Mouse (Mus musculus) limb, embryonic 10.5 days (tissue): ENCODE data around the gene Cyp27a1. TPM values are rescaled to one million over a fixed set of nuclear protein-coding genes. Genes with fewer than 3 reads are reported as not detected.

Source experiments
- DNase-seq: peaks from one replicate; pipeline ENCODE4 v3.0.0-alpha.2; 2017; ENCODE audit warnings: low spot score
- H3K27ac ChIP-seq: fragments of 300-500 bp; sonication (generic); 2 replicates; pipeline ENCODE4 v1.5.1; 2016; ENCODE audit warnings: mild to moderate bottlenecking
- H3K27me3 ChIP-seq: fragments of 300-500 bp; sonication (generic); 2 replicates; pipeline ENCODE4 v1.6.1; 2016; ENCODE audit warnings: low read depth, mild to moderate bottlenecking; ENCODE audit not compliant: poor library complexity, severe bottlenecking
- H3K36me3 ChIP-seq: fragments of 300-500 bp; sonication (generic); 2 replicates; pipeline ENCODE4 v1.6.1; 2016; ENCODE audit warnings: mild to moderate bottlenecking, moderate library complexity
- H3K4me1 ChIP-seq: fragments of 300-500 bp; sonication (generic); 2 replicates; pipeline ENCODE4 v1.6.1; 2016
- H3K4me3 ChIP-seq: fragments of 300-500 bp; sonication (generic); 2 replicates; pipeline ENCODE4 v1.5.1; 2016; ENCODE audit warnings: mild to moderate bottlenecking, moderate library complexity
- H3K9me3 ChIP-seq: fragments of 300-500 bp; sonication (generic); replicated peaks from 2 replicates; pipeline ENCODE4 v1.6.1; 2016; ENCODE audit warnings: mild to moderate bottlenecking
- WGBS: fragments of 180-500 bp; shearing (Covaris S2); methylation state at CpG from one replicate; pipeline ENCODE4 v1.1.7; 2016; 5-methylcytosine and 5-hydroxymethylcytosine counted together
- polyA plus RNA-seq: library from polyadenylated mRNA; unstranded; fragments of >200 nt; fragmentation: Nextera tagmentation; extraction: Ambion mirVana; gene quantifications from 2 replicates; pipeline ENCODE4 v1.2.1, GENCODE M21; 2016

Cyp27a1 gene
- polyA plus RNA-seq, 1 experiment from 2014 or later: 22.8 TPM

- 0 out of 2 replicates have a peak, but pooled peaks cover under 1% of the 10 kb centered on the region for H3K4me1 ChIP-seq
- H3K27ac ChIP-seq: no peak overlapping the region
- H3K36me3 ChIP-seq: peaks cover 7% of the 10 kb centered on the region; the same call in 1 of the 2 replicates
- DNase-seq: no peak
- 78% methylated on average over 5 of the region's 5 CpGs for WGBS
- H3K9me3 ChIP-seq: no peaks in the 10 kb centered on the region
- no peaks in the 10 kb centered on the region for H3K27me3 ChIP-seq
- H3K4me3 ChIP-seq: no peak overlapping the region
These were observed 12.7 kb downstream of the Cyp27a1 start for GRCm38 (mm10) chr1:74726114-74726513.

DNA sequence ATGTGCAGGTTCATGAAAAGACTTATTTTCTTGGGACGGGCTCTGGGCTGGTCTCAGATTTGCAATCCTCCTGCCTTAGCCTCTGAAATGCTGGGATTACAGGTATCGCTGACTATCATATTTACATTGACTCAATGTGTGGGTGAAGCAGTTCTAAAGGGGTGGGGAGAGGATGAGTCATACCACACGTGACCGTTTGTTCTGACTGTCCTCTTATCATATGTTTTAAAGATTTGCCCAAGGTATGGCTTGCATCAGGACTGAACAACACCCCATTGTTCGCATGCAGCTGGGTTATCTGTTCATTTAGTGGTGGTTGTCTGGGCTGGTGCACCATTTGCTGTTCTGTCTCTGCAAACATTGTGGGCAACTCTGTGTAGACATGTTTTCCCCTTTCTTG is 13.3 kb downstream of the Cyp27a1 start:
- Histone ChIP-seq H3K9me3 (no peaks in the 10 kb centered on the region), H3K27me3 (no peaks in the 10 kb centered on the region), H3K4me3 (no peak overlapping the region), H3K36me3 (peaks cover 7% of the 10 kb centered on the region; the same call in 1 of the 2 replicates), H3K27ac (no peak overlapping the region), H3K4me1 (no peaks in the 10 kb centered on the region)
- WGBS: 87% methylated on average over 5 of the region's 5 CpGs
- DNase-seq: no peak

GRCm38 (mm10) chr1:74728446-74728845 is 15.1 kb downstream of the Cyp27a1 start:
- H3K36me3 ChIP-seq: 0 out of 2 replicates have a peak, but pooled peaks cover 7% of the 10 kb centered on the region
- no peaks in the 10 kb centered on the region for H3K27me3 ChIP-seq
- no peaks in the 10 kb centered on the region for H3K9me3 ChIP-seq
- WGBS: 75% methylated on average over 8 of the region's 8 CpGs
- H3K4me1 ChIP-seq: no peaks in the 10 kb centered on the region
- DNase-seq: no peak
- no peak overlapping the region for H3K27ac ChIP-seq
- no peak overlapping the region for H3K4me3 ChIP-seq

DNA sequence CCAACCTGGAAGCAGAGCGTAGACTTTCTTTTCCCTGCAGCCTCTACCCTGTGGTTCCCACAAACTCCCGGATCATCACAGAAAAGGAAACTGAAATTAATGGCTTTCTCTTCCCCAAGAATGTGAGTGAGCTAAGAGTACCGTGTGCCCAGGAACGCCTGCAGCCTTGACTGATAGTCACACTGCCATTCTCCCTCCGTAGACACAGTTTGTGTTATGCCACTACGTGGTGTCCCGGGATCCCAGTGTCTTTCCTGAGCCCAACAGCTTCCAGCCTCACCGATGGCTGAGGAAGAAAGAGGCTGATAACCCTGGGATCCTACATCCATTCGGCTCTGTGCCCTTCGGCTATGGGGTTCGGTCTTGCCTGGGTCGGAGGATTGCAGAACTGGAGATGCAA is 23.6 kb downstream of the Cyp27a1 start:
- Histone ChIP-seq H3K27me3 (no peaks in the 10 kb centered on the region), H3K4me3 (no peak overlapping the region), H3K36me3 (peaks cover 39% of the 10 kb centered on the region), H3K27ac (no peak overlapping the region), H3K4me1 (peaks cover 3% of the 10 kb centered on the region; the same call in 1 of the 2 replicates), H3K9me3 (no peaks in the 10 kb centered on the region)
- DNase-seq: no peak
- 93% methylated on average over 12 of the region's 12 CpGs for WGBS

GRCm38 (mm10) chr1:74737500-74737899 is 24.1 kb downstream of the Cyp27a1 start:
- H3K4me1 ChIP-seq: peaks cover 3% of the 10 kb centered on the region; the same call in 1 of the 2 replicates
- peaks cover 37% of the 10 kb centered on the region for H3K36me3 ChIP-seq
- DNase-seq: no peak
- H3K27ac ChIP-seq: no peak overlapping the region
- H3K4me3 ChIP-seq: no peak overlapping the region
- no peaks in the 10 kb centered on the region for H3K27me3 ChIP-seq
- 89% methylated on average over 7 of the region's 7 CpGs for WGBS
- no peaks in the 10 kb centered on the region for H3K9me3 ChIP-seq

DNA sequence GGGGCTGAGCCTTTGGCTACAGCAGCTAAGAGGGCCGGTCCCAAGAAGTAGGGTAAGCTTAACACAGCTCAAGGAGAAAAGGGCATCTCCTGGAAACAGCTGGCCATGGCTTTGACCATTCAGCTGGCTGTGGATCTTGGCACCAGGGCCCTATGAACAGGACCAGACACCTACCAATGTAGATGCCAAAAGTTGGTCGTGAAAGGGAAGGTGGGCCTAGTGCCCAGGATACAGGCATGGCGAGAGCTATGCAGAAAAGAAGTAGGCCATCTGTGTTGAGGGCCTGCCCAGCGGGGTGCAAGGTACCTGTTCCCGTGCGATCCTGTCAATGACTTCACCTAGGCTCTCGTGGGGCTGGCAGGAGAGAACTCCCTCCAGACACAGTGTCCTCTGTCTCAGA is 27.5 kb downstream of the Cyp27a1 start:
- H3K4me1 ChIP-seq: no peaks in the 10 kb centered on the region
- H3K4me3 ChIP-seq: no peak overlapping the region
- peaks cover 27% of the 10 kb centered on the region for H3K36me3 ChIP-seq
- no peaks in the 10 kb centered on the region for H3K9me3 ChIP-seq
- no peak overlapping the region for H3K27ac ChIP-seq
- WGBS: 75% methylated on average over 7 of the region's 7 CpGs
- no peak for DNase-seq
- H3K27me3 ChIP-seq: no peaks in the 10 kb centered on the region

GRCm38 (mm10) chr1:74747335-74747734 is 34.0 kb downstream of the Cyp27a1 start:
- no peaks in the 10 kb centered on the region for H3K9me3 ChIP-seq
- H3K36me3 ChIP-seq: no peaks in the 10 kb centered on the region
- peaks cover 9% of the 10 kb centered on the region for H3K4me1 ChIP-seq
- H3K27me3 ChIP-seq: peaks cover 34% of the 10 kb centered on the region
- WGBS: 72% methylated on average over 5 of the region's 5 CpGs
- H3K4me3 ChIP-seq: no peak overlapping the region
- H3K27ac ChIP-seq: no peak overlapping the region
- no peak for DNase-seq

DNA sequence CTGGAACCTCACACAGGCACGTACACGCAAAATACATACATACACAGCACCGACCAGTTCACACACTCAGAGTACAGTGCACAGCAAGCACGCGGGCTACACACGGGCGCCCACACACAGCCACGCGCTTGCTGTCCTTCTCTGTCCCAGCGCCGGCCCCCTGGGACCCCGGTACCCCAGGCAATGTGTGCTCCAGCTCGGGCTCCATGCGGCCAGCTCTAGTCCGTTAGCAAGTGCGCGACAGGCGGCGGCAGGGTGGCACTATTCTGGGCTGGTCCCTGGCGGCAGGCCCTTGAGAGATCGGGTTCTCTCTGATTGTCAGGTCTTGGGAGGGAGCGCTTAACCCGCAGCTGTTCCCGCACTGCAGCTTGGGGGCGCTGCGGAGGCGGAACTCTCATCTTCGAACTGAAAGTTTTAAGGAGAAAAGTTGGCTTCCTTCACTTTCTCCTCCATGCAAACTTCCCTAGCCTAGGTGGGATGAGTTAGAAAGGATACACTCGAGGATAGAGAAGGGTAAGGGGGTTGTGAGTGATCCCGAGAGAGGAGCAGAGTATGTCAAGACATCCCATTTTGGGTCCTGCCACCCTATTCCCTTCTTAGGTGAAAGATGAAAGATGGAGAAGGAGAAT is 35.4 kb downstream of the Cyp27a1 start, which contains the start of gene Prkag3:
TSS of gene Prkag3 (minus strand) at position 579 of the 629 bp plus-strand sequence.
- Histone ChIP-seq H3K9me3 (no peaks in the 10 kb centered on the region), H3K27me3 (peaks cover 34% of the 10 kb centered on the region), H3K27ac (peak within 1 kb of the TSS; percentile 57; the same call in 1 of the 2 replicates), H3K36me3 (no peaks in the 10 kb centered on the region), H3K4me3 (peak within 1 kb of the TSS; percentile 37), H3K4me1 (peaks cover 14% of the 10 kb centered on the region)
- 11% methylated on average over 30 of the region's 30 CpGs for WGBS
- DNase-seq: peak; percentile 64

DNA sequence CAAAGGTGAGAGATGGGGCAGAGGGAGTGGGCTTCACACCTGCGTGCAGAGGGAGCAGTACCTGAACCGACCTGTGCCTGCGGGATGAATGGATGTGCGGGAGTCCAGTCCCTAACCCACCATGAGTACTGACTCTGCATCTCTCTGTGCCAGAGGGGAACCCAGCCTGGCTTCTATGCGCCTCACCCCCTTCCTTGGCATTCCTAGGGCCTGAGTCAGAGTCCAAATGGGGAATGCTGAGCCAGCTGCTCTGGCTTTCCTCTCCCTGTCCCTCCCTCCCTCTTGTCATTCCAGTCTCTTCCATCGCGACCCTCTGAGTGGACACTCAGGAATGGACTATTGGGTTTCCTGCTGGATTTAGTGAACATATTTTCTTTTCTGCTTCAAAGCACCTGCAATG is 35.9 kb downstream of the Cyp27a1 start:
- DNase-seq: no peak
- Histone ChIP-seq H3K4me1 (peaks cover 19% of the 10 kb centered on the region), H3K36me3 (no peaks in the 10 kb centered on the region), H3K27me3 (peaks cover 34% of the 10 kb centered on the region), H3K9me3 (no peaks in the 10 kb centered on the region), H3K4me3 (no peak overlapping the region), H3K27ac (no peak overlapping the region)
- 63% methylated on average over 7 of the region's 7 CpGs for WGBS

GRCm38 (mm10) chr1:74750683-74751082 is 37.3 kb downstream of the Cyp27a1 start:
- DNase-seq: no peak
- Histone ChIP-seq H3K9me3 (no peaks in the 10 kb centered on the region), H3K36me3 (no peaks in the 10 kb centered on the region), H3K4me1 (peaks cover 24% of the 10 kb centered on the region), H3K4me3 (no peak overlapping the region), H3K27ac (no peak overlapping the region), H3K27me3 (peaks cover 34% of the 10 kb centered on the region)
- WGBS: 90% methylated on average over 4 of the region's 4 CpGs

DNA sequence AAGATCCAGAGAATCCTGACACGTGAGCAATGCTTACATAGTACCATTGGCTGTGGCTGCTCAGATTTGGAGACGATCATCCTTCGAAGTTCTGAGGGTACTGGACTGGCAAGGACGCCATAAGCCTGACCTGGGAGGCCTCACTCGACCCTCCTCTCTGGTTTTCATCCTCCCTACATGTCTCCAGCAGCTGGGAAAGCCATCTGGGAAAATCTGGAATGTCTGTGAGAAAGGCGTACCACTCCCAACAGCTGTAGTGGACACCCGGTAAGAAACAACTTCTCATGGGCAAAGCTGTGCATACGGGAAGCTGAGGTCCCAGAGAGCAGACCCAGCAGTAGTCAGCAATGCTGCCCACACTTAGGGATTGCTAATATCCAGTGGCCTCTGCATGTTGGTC is 38.8 kb downstream of the Cyp27a1 start:
- WGBS: 88% methylated on average over 8 of the region's 8 CpGs
- no peak overlapping the region for H3K27ac ChIP-seq
- no peak overlapping the region for H3K4me3 ChIP-seq
- peaks cover 29% of the 10 kb centered on the region for H3K27me3 ChIP-seq
- no peak for DNase-seq
- peaks cover 24% of the 10 kb centered on the region for H3K4me1 ChIP-seq
- H3K9me3 ChIP-seq: no peaks in the 10 kb centered on the region
- H3K36me3 ChIP-seq: no peaks in the 10 kb centered on the region

- no peak overlapping the region for H3K4me3 ChIP-seq
- H3K4me1 ChIP-seq: peaks cover 21% of the 10 kb centered on the region
- no peak overlapping the region for H3K27ac ChIP-seq
- no peak for DNase-seq
- no peaks in the 10 kb centered on the region for H3K9me3 ChIP-seq
- peaks cover 22% of the 10 kb centered on the region for H3K27me3 ChIP-seq
- H3K36me3 ChIP-seq: no peaks in the 10 kb centered on the region
- 94% methylated on average over 3 of the region's 3 CpGs for WGBS
These were observed 39.5 kb downstream of the Cyp27a1 start for GRCm38 (mm10) chr1:74752833-74753232.

GRCm38 (mm10) chr1:74753266-74753974 is 40.0 kb downstream of the Cyp27a1 start:
- H3K27me3 ChIP-seq: peaks cover 16% of the 10 kb centered on the region

More at GRCm38 (mm10) chr1:74753266-74753974, 40.0 kb downstream of the Cyp27a1 start:
- no peak overlapping the region for H3K4me3 ChIP-seq
- no peaks in the 10 kb centered on the region for H3K9me3 ChIP-seq
- 87% methylated on average over 8 of the region's 8 CpGs for WGBS
- no peaks in the 10 kb centered on the region for H3K36me3 ChIP-seq
- no peak for DNase-seq
- H3K27ac ChIP-seq: no peak overlapping the region
- H3K4me1 ChIP-seq: peaks cover 20% of the 10 kb centered on the region
